Mouse (Mus musculus) heart, postnatal 36 days (tissue): ENCODE measurements at regions not wholly inside any gene's neighbourhood (a gene's known extent, or its start where the extent isn't known, plus 50 kb on each side); places are given as distances from the start of the nearest gene placed in this dataset.
"Not testable (repeated sequence)": the region's sequence is repeated elsewhere in the genome, so short reads cannot be mapped to it uniquely, and the experiment has no call there.

Source experiments
- DNase-seq, 2 experiments: peaks; one replicate each; pipeline ENCODE4 v3.0.0; 2021 to 2022
- intact Hi-C: fragments of 180-260 bp; cut with DNase I; formaldehyde crosslinking; loops from one replicate; pipeline ENCODE4 v1.15.1; 2025

- intact Hi-C loops: no loop called here
These were observed 298.5 kb upstream of the Kdm8 start for GRCm38 (mm10) chr7:125146025-125146424.

GRCm38 (mm10) chr7:125149151-125149550 lies 295.3 kb upstream of the Kdm8 start:
- intact Hi-C loops: no loop called here
- DNase-seq: no peak

More at GRCm38 (mm10) chr7:125146025-125146424, 298.5 kb upstream of the Kdm8 start:
- DNase-seq: no peak

GRCm38 (mm10) chr7:125149740-125150139 lies 294.7 kb upstream of the Kdm8 start:
- intact Hi-C loops: no loop called here

DNA sequence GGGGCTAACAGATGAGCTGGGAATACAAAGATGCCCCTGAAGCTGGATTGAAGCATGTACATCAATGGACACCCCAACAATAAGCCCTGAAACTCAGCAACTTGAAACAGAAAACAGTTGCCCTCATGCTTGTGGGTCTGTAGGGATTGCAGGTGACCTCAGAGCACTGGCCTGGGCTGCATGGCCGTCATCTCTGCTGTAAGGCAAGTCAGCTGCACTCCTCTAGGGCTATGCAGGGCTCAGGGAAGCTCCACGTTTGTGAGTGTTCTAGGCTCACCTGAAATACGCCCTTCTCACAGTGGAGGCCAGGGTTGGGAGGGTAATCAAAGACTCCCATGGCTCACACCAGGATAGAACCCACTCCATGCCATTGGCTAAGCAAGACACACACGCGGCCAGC lies 292.2 kb upstream of the Kdm8 start:
- no peak for DNase-seq
- intact Hi-C loops: no loop called here

More at GRCm38 (mm10) chr7:125149740-125150139, 294.7 kb upstream of the Kdm8 start:
- no peak for DNase-seq

GRCm38 (mm10) chr7:125155291-125155690 lies 289.2 kb upstream of the Kdm8 start:
- intact Hi-C loops: no loop called here
- no peak for DNase-seq

GRCm38 (mm10) chr7:125166881-125167351 lies 277.6 kb upstream of the Kdm8 start:
- intact Hi-C loops: no loop called here
- no peak for DNase-seq

DNA sequence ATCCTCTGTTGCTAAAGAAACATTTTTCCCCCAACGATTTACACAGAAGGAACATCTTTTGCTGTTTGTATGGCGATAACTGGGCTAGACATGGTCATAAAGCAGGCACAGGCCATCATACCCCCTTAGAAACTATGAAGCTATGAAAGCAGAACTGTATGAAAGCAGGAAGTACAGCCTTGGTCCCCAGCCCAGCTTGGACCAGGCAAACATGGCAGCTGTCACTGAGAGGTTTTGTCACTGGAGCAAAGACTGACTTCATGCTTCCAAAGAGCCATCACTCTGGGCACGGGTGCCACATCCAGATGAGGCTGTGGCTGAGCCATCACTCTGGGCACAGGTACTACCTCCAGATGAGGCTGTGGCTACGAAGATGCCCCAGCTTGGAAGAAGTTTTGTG lies 276.8 kb upstream of the Kdm8 start:
- DNase-seq: no peak
- intact Hi-C loops: no loop called here

DNA sequence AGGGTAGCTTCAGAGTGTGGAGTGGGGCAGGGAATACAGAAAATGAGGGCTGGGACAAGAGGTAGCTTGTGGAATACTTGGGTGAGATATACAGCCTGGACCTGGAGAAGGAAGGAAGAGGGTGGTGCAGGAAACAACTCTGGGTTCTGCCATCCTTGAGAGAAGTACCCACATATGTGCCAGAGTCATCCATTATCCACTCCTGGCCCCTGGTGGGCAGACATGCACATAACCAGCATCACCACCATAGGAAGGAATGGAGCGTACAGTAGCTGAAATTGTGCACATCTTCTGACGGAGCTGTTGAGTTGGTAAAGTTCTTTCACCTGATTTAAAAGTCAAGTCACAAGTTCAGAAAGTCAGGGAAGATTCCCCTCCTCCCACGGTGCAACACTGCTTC lies 262.9 kb upstream of the Kdm8 start:
- intact Hi-C loops: loop anchor here (5.0 kb wide), 2 partner anchors 799 to 1054 kb away; no protein-coding TSS in a partner anchor
- peak; percentile 5 to 16 for DNase-seq

DNA sequence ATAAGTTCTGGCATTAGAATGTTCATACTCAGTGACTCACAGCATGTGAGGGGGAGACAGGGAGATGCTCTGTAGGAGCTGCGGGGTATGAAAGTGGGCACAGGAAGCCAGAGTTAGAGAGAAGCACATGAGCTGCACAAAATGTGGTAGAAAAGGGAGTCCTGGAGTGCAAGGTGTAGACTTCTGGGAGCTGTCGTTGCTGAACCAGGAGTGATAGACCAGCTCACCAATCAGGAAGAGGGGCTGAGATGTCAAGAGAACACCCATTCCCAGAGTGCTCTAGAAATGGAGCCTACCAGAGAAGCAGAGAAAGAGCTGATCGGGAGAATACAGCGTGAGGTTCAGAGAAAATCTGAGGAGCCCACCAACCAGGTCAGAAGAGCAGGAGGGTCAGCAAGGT lies 262.2 kb upstream of the Kdm8 start:
- no peak for DNase-seq
- intact Hi-C loops: loop anchor here (5.0 kb wide), 2 partner anchors 800 to 1055 kb away; no protein-coding TSS in a partner anchor

DNA sequence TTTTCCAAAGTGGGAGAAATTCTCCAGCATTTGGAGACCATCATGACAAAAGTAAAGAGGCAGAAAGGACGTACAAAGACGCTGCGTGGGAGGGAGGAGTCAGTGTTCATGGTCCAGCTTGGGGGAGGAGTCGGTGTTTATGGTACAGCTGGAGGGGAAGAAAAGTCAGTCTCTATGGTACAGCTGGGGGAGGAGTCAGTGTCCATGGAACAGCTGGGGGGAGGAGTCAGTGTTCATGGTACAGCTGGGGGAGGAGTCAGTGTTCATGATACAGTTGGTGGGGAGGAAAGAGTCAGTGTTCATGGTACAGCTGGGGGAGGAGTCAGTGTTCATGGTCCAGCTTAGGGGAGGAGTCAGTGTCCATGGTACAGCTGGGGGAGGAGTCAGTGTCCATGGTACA lies 261.5 kb upstream of the Kdm8 start:
- intact Hi-C loops: loop anchor here (5.0 kb wide), 2 partner anchors 801 to 1056 kb away; no protein-coding TSS in a partner anchor
- DNase-seq: not testable (repeated sequence)

DNA sequence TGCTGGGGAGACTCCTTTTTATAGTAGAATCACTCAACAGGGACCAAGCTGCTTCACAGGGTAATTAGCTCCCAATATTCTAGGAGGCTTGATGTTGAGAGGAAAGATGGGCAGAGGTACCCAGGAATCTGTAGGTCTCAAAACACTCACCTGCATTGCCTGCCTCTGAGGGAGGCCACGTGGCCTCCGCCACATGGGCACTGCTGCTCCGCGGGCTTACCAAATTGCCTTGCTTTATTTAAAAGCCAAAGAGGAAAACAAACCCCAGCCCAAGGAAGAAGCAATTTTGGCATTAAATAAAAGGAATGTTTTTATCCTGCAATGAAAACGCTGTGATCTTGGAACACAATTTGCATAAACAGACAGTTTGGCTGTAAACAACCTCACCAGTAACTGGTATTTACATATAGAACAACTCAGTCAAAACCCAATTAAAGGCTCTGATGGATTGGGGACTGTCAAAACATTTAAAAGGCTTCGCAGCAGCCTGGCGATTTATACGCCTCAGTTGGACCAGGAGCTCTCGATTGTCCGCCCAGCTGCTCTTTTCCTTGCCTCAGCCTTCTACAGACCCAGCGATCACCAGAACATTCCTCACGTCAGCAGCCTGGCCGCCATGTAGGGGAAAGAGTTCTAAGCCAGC lies 259.3 kb upstream of the Kdm8 start:
- intact Hi-C loops: no loop called here
- DNase-seq: no peak

- intact Hi-C loops: no loop called here
- no peak for DNase-seq
These were observed 257.3 kb upstream of the Kdm8 start for GRCm38 (mm10) chr7:125187011-125187740.

DNA sequence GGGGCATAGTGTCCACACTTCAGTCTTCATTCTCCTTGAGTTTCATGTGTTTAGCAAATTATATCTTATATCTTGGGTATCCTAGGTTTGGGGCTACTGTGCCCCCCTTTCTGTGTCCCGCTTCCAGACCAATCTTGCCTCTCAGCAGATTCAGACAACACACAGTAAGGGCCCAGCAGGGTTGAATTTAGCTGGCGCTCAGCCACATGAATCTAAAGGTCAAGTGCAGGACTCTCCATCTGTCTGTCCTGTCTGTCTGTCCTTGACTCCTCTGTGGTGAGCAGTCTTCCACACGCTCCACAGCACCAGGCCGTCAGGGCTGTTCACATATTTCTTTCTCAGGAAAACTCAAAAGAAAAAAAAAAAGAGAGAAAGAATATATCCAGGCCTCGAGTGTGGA lies 255.5 kb upstream of the Kdm8 start:
- intact Hi-C loops: no loop called here
- DNase-seq: no peak

DNA sequence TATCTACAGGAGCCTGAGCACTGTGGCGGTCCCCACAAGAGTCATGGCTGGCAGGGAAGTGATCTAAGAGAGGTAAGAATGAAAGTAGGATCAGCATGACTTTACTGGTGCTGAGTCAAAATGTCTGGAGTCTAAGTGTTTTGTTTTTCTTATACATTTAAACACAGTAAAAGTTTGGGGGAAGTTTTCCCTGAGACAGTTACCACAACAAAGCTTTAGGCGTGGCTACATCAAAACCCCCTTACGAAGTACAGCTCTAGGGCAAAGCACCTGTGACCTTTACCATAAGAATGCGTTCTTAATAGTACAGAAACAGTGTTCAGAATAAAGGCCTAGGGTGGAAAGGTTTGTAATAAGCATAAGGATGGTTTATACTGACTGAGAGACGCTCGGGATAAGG lies 254.4 kb upstream of the Kdm8 start:
- DNase-seq: no peak
- intact Hi-C loops: no loop called here

DNA sequence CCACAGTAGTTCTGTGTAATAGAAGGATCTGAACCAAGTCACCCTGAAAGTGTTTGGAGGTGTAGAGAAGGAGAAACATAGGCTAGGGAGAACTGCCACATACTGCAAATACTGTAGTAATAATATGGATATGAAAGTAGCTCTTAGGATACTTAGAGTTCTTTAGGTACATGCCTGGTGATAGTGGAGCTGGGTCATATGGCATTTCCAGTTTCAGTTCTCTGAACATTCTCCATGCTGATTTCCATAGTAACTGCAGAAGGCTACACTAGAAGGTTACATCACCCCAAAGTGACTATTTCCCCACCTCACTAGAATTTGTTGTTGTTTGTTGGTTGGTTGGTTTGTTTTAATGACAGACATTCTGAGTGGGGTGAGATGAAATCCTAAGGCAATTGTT lies 253.2 kb upstream of the Kdm8 start:
- intact Hi-C loops: no loop called here
- no peak for DNase-seq

GRCm38 (mm10) chr7:125211346-125211973 lies 233.0 kb upstream of the Kdm8 start:
- intact Hi-C loops: no loop called here

DNA sequence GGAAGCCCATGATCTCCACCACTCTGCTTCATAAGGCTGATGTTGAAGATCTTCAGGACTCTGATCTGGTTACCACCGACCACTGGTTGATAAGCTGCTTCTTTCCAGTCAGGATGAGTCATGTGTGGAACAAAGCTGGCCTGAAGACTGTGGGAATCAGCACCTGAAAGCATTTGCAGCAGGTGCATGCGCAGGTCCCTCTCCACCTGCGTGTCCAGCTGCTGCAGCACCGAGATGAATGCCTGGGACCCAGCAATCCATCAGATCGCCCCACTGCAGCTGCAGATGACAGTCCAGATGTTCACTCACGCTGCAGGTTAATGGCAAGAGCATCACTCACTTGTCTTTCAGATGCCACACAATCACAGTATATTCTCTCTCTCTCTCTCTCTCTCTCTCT lies 230.4 kb upstream of the Kdm8 start:
- intact Hi-C loops: no loop called here

More at GRCm38 (mm10) chr7:125211346-125211973, 233.0 kb upstream of the Kdm8 start:
- no peak for DNase-seq

DNA sequence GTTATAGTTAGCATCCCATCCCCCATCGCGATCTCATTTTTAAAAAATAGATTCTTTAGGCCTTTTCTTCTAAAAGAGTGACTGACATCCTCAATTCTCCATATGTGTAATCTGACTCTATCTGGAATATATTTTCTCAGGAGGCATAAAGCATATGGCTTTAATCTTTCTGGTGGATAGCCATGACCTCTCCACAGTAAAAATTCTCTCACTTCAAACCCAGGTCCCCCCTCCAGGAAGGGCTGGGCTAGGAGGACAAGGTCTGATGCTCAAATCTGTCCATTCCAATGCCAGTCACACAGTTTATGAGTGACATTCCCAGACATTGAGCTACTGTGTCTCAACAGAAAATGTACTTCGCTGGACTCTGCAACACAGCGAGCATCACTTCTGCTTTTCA lies 226.8 kb upstream of the Kdm8 start:
- intact Hi-C loops: no loop called here
- DNase-seq: no peak

More for the DNA sequence above, 230.4 kb upstream of the Kdm8 start:
- DNase-seq: no peak

DNA sequence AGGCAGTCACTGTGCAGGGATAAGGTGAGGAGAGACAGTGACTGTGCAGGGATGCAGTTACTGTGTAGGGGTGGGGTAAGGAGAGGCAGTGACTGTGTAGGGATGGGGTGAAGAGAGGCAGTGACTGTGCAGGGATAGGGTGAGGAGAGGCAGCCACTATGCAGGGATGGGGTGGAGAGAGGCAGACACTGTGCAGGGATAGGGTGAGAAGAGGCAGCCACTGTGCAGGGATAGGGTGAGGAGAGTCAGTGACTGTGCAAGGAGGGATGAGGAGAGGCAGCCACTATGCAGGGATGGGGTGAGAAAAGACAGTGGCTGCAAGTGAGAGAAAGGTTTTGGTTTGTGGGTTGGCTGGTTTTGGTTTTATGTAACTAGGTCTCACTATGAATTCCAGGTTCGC lies 221.8 kb upstream of the Kdm8 start:
- intact Hi-C loops: no loop called here
- DNase-seq: no peak

DNA sequence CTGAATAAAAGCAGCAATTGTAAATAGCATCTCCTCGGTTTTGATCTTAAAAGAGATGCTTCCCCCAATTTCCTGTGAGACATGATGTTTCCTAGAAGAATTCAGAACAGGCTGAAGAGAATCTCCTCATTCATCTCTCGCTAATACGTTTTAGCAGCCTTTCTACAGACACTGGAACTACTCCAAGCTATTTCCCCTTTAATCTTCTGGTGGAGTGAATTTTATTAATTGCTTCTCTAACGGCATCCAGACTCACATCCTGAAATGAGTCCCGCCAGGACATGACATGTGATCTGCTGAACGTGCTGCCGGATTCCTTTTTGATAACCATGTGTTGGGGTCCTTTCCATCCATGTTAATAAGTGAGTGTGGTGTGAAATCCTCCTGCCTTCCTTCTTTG lies 209.6 kb upstream of the Kdm8 start:
- intact Hi-C loops: no loop called here
- DNase-seq: no peak

DNA sequence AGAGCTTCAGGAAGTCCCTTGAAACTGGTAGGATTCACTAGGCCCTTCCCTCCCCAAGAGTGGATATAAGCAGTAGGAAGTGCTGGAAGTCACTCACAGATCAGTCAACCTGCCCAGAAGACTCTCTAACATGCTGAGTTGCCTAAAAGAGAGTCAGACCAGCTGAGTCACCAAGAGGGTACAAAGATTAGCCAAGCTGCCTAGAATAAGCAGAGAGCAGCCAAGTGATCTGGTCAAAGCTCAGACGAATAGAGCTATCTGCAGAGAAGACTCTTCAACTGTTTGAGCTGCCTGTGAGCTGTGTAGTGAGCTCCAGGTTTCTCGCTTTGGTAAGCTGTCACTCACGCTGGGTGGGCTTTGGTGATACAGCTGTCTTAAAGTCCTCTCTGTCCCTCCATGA lies 207.4 kb upstream of the Kdm8 start:
- DNase-seq: no peak
- intact Hi-C loops: no loop called here

- intact Hi-C loops: no loop called here
- DNase-seq: no peak
These were observed 201.5 kb upstream of the Kdm8 start for GRCm38 (mm10) chr7:125243021-125243420.
